Mouse (Mus musculus) liver, embryonic 14.5 days (tissue): ENCODE measurements around the gene Zfp286. TPM values are rescaled to one million over a fixed set of nuclear protein-coding genes. Genes with fewer than 3 reads are reported as not detected.

Experiments
- ATAC-seq: fragments of 200-750 bp; cut with Nextera tagmentation; 2 replicates; pipeline ENCODE4 v1.8.0; 2017; ENCODE audit warnings: moderate number of reproducible peaks, mild to moderate bottlenecking, moderate library complexity; ENCODE audit not compliant: insufficient read depth
- DNase-seq, 3 experiments: peaks; one replicate each; pipeline ENCODE4 v3.0.0-alpha.2; 2012 to 2013; ENCODE audit warnings: low read depth in 3 of 3, low spot score in 3 of 3
- H3K27ac ChIP-seq: fragments of 300-500 bp; sonication (generic); 2 replicates; pipeline ENCODE4 v1.5.1; 2014; ENCODE audit warnings: moderate library complexity, mild to moderate bottlenecking, control low read depth, inconsistent platforms
- H3K27me3 ChIP-seq: fragments of 300-500 bp; sonication (generic); 2 replicates; pipeline ENCODE4 v1.6.1; 2014; ENCODE audit warnings: mild to moderate bottlenecking, low read length, moderate library complexity; ENCODE audit not compliant: control insufficient read depth, insufficient read depth
- H3K36me3 ChIP-seq: fragments of 300-500 bp; sonication (generic); replicated peaks from 2 replicates; pipeline ENCODE4 v1.6.1; 2014; ENCODE audit warnings: low read depth; ENCODE audit not compliant: control insufficient read depth, insufficient read depth
- H3K4me1 ChIP-seq, 2 experiments: fragments of 200-500 bp in 1 of 2; fragments of 300-500 bp in 1 of 2; sonication (generic) in 1 of 2; replicated peaks; 2 replicates each; pipeline ENCODE4 v1.6.1; 2012 to 2014; ENCODE audit warnings: antibody characterized with exemption in 1 of 2, inconsistent platforms in 1 of 2, low read length in 1 of 2; ENCODE audit not compliant: control insufficient read depth in 2 of 2, insufficient read depth in 2 of 2
- H3K4me2 ChIP-seq: fragments of 300-500 bp; sonication (generic); 2 replicates; pipeline ENCODE4 v1.6.1; 2014; ENCODE audit warnings: low read depth, mild to moderate bottlenecking, control low read depth, moderate library complexity
- H3K4me3 ChIP-seq, 2 experiments: fragments of 200-500 bp in 1 of 2; fragments of 300-500 bp in 1 of 2; sonication (generic) in 1 of 2; 2 replicates each; pipeline ENCODE4 v1.5.1; 2012 to 2014; ENCODE audit warnings: low read depth in 2 of 2, low read length in 2 of 2, mild to moderate bottlenecking in 2 of 2, control low read depth in 1 of 2, inconsistent platforms in 1 of 2, moderate library complexity in 1 of 2; ENCODE audit not compliant: insufficient read depth in 1 of 2
- H3K9ac ChIP-seq: fragments of 300-500 bp; sonication (generic); replicated peaks from 2 replicates; pipeline ENCODE4 v1.6.1; 2014; ENCODE audit warnings: mild to moderate bottlenecking, control low read depth, moderate library complexity
- H3K9me3 ChIP-seq: fragments of 300-500 bp; sonication (generic); 2 replicates; pipeline ENCODE4 v1.6.1; 2016; ENCODE audit warnings: low read length, mixed read lengths; ENCODE audit not compliant: control insufficient read depth
- CTCF ChIP-seq: IDR thresholded peaks from 2 replicates; pipeline ENCODE4 v1.5.1; 2016; ENCODE audit warnings: antibody characterized with exemption, low read depth, control low read depth
- EP300 ChIP-seq: IDR thresholded peaks from 2 replicates; pipeline ENCODE4 v1.6.1; 2016; ENCODE audit warnings: antibody characterized with exemption, low read depth
- WGBS: fragments of 180-500 bp; shearing (Covaris S2); extraction: QIAGEN DNeasy Blood & Tissue Kit; methylation state at CpG from one replicate; pipeline ENCODE4 v1.1.7; 2014; ENCODE audit not compliant: insufficient replicate concordance; 5-methylcytosine and 5-hydroxymethylcytosine counted together
- polyA plus RNA-seq, 2 experiments: library from polyadenylated mRNA; depleted of rRNA in 1 of 2; stranded (reverse) in 1 of 2; unstranded in 1 of 2; fragments of >200 nt; fragmentation: Nextera tagmentation in 1 of 2; extraction: Ambion mirVana in 1 of 2; gene quantifications; 2 replicates each; pipeline versions ENCODE4 v1.2.1 to v1.2.3; 2012 to 2014

Gene Zfp286
- polyA plus RNA-seq, 2 experiments, result 0.45 to 1.4 TPM

DNA sequence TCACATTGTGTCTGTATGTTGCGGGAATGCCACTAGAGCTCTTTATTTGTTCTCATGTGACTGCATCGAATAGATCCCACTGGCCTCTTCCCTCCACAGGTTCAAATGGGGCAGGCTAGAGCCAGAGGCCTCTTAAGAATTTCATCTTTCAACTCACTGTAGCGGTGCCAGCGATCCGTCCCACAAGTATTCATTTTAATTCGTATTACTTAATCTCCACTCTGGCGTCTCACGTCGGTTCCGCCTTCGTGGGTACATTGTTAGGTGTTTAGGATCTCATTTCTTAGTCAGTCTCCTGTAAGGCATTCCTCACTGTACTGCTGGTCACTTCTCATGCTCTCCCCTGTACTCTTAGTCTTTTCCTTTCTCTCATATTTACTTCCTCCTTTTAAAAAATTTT, 30.8 kb downstream of the Zfp286 start:
- DNase-seq (no peak), ATAC-seq (no peak)
- TF ChIP-seq EP300 (no peak), CTCF (no peak)
- WGBS, result 70% methylated on average over 11 of the region's 11 CpGs
- Histone ChIP-seq H3K9me3 (no peaks in the 10 kb centered on the region), H3K4me3 (no peak overlapping the region), H3K4me2 (no peak overlapping the region), H3K27me3 (peaks cover 4% of the 10 kb centered on the region), H3K27ac (no peak overlapping the region), H3K36me3 (no peaks in the 10 kb centered on the region), H3K9ac (no peak overlapping the region), H3K4me1 (no peaks in the 10 kb centered on the region)

DNA sequence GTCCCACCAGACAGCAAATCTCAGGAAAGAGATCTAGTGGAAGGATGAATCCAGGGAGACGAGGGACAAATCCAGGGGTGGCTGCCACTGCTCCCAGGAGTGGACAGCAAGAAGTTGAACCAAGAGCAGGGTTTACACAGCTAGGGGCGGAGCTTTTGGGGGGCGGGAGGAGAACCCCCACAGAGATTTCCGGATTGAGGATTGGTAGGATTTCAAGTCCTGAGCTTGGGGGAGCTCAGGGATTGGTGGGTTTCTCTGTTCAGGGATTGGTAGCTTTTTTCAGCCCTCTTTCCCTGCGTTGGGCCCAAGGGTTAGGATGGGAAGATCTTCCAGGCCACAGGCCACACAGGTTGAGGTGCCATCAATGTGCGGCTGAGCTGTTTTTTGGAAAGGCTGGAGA, 31.4 kb downstream of the Zfp286 start:
- Histone ChIP-seq H3K36me3 (no peaks in the 10 kb centered on the region), H3K4me2 (no peak overlapping the region), H3K9me3 (no peaks in the 10 kb centered on the region), H3K4me1 (no peaks in the 10 kb centered on the region), H3K27ac (no peak overlapping the region), H3K9ac (no peak overlapping the region), H3K4me3 (no peak overlapping the region), H3K27me3 (peaks cover 4% of the 10 kb centered on the region)
- ATAC-seq, result no peak
- no peak for DNase-seq
- WGBS, result 63% methylated on average over 6 of the region's 6 CpGs
- TF ChIP-seq CTCF, result no peak

DNA sequence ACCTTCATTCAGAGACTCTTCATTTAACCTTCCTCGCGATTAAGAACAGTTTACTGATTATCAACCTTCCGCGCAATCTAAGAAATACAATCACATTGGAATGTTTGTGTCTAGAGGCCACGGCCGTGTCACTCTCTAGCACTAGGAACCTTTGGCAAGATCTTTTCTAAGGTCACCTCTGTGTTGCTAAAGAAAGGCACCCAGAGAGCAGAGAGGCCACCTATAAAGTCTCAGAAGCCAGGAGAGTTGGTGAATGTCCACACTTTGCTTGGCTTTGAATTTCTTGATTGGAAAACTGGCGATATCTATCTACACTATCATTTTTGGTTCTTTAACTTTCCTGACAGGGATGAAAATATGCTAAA, 32.1 kb downstream of the Zfp286 start:
- no peaks in the 10 kb centered on the region for H3K36me3 ChIP-seq
- H3K27ac ChIP-seq, result no peak overlapping the region
- no peak for TF ChIP-seq CTCF
- TF ChIP-seq EP300, result no peak
- H3K4me3 ChIP-seq, result no peak overlapping the region
- H3K9ac ChIP-seq, result no peak overlapping the region
- no peaks in the 10 kb centered on the region for H3K9me3 ChIP-seq
- DNase-seq (no peak), ATAC-seq (peak; percentile 23; the same call in 1 of the 2 replicates)
- peak overlapping the region; percentile 29 for H3K4me2 ChIP-seq
- 8% methylated on average over 7 of the region's 7 CpGs for WGBS
- H3K27me3 ChIP-seq, result peaks cover 4% of the 10 kb centered on the region
- H3K4me1 ChIP-seq, result no peaks in the 10 kb centered on the region

DNA sequence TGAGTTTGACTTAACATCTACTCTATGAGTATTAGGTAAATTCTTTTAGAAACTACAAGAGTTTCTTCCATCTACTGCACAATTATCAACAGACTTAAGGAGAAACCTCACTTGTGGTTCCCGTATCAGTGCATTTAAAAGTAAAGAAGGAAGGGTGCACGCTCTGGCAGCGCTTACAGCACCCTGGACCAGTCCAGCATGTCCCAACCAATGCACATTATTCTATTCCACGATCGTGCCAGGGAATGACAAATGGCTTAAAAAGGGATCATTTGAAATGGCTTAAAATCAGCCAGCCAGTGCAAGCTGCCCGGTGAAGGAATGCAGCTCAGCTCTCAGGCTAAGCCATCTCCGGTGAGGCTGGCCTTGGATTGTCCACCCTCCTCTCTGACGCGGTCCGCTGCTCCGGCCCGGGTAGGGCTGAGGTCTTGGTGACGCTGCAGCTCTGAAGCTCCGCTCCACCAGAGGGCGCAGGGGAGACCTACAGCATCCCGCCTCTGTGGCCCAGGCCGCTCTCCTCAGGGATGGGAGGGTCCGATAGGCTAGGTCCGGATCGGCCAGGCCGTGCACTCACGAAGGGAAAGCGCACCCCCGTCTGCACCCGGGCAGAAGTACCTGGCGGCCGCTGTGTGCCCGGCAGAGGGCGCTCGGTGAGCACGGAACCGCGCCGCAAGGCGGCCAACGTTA, 32.7 kb downstream of the Zfp286 start:
- Histone ChIP-seq H3K27me3 (peaks cover 4% of the 10 kb centered on the region), H3K4me1 (no peaks in the 10 kb centered on the region), H3K9me3 (no peaks in the 10 kb centered on the region), H3K4me2 (peak overlapping the region; percentile 29), H3K9ac (no peak overlapping the region), H3K36me3 (no peaks in the 10 kb centered on the region), H3K4me3 (no peak overlapping the region), H3K27ac (no peak overlapping the region)
- DNase-seq (peak; percentile 56 to 62 (median 58)), ATAC-seq (peak; percentile 89)
- WGBS, result 6% methylated on average over 36 of the region's 36 CpGs
- TF ChIP-seq EP300, result no peak
- TF ChIP-seq CTCF, result peak; percentile 93

DNA sequence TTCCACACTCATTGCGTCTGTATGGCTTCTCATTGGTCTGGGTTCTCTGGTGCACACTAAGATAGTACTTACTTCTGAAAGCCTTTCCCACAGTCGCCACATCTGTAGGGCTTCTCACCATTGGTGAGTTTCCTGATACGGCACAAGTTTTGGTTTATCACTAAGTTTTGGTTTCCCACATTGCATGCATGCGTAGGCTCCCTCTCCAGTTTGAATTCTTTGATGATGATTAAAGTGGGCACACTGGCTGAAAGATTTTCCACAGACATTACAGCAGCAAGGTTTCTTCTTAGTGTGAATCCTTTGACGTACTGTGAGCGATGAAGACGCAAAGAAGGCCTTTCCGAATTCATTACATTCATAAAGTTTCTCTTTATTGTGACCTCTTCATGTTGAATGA, 36.5 kb downstream of the Zfp286 start, which contains the start of gene Gm10428:
Gene Gm10428 (plus strand): TSS at position 321 of the 400 bp plus-strand sequence.
- H3K9ac ChIP-seq, result no peak within 1 kb of the TSS
- H3K9me3 ChIP-seq, result no peaks in the 10 kb centered on the region
- no peak within 1 kb of the TSS for H3K4me3 ChIP-seq
- H3K4me1 ChIP-seq, result no peaks in the 10 kb centered on the region
- 67% methylated on average over 8 of the region's 8 CpGs for WGBS
- no peak within 1 kb of the TSS for H3K4me2 ChIP-seq
- ATAC-seq (no peak), DNase-seq (no peak)
- TF ChIP-seq CTCF (no peak), EP300 (no peak)
- no peaks in the 10 kb centered on the region for H3K36me3 ChIP-seq
- no peak within 1 kb of the TSS for H3K27ac ChIP-seq
- peaks cover 4% of the 10 kb centered on the region for H3K27me3 ChIP-seq
